Mouse (Mus musculus) stomach, embryonic 16.5 days (tissue): ENCODE results near the gene Saxo1. TPM values are rescaled to one million over a fixed set of nuclear protein-coding genes. Genes with fewer than 3 reads are reported as not detected.

Experiments
- ATAC-seq: fragments of 200-750 bp; cut with Nextera tagmentation; 2 replicates; pipeline ENCODE4 v1.8.0; 2017; ENCODE audit warnings: moderate number of reproducible peaks, moderate TSS enrichment; ENCODE audit not compliant: insufficient read depth, low FRiP score
- H3K27ac ChIP-seq: fragments of 300-500 bp; sonication (generic); 2 replicates; pipeline ENCODE4 v1.5.1; 2014; ENCODE audit warnings: low read length
- H3K27me3 ChIP-seq: fragments of 300-500 bp; sonication (generic); 2 replicates; pipeline ENCODE4 v1.6.1; 2014; ENCODE audit warnings: low read length, control low read depth, mixed read lengths; ENCODE audit not compliant: control insufficient read depth, insufficient read depth
- H3K36me3 ChIP-seq: fragments of 300-500 bp; sonication (generic); 2 replicates; pipeline ENCODE4 v1.6.1; 2014; ENCODE audit warnings: low read length; ENCODE audit not compliant: control insufficient read depth, insufficient read depth
- H3K4me1 ChIP-seq: fragments of 300-500 bp; sonication (generic); 2 replicates; pipeline ENCODE4 v1.6.1; 2014; ENCODE audit warnings: low read length, control low read depth, mixed read lengths; ENCODE audit not compliant: control insufficient read depth, insufficient read depth
- H3K4me2 ChIP-seq: fragments of 300-500 bp; sonication (generic); 2 replicates; pipeline ENCODE4 v1.6.1; 2014; ENCODE audit warnings: low read depth, low read length, mixed read lengths
- H3K4me3 ChIP-seq: fragments of 300-500 bp; sonication (generic); replicated peaks from 2 replicates; pipeline ENCODE4 v1.5.1; 2014; ENCODE audit warnings: mild to moderate bottlenecking, low read length
- H3K9ac ChIP-seq: fragments of 300-500 bp; sonication (generic); 2 replicates; pipeline ENCODE4 v1.6.1; 2014; ENCODE audit warnings: low read length
- H3K9me3 ChIP-seq: fragments of 300-500 bp; sonication (generic); replicated peaks from 2 replicates; pipeline ENCODE4 v1.6.1; 2016; ENCODE audit warnings: low read length, control low read depth; ENCODE audit not compliant: control insufficient read depth
- WGBS: fragments of 180-500 bp; shearing (Covaris S2); extraction: QIAGEN DNeasy Blood & Tissue Kit; methylation state at CpG from one replicate; pipeline ENCODE4 v1.1.7; 2014; 5-methylcytosine and 5-hydroxymethylcytosine counted together
- polyA plus RNA-seq: library from polyadenylated mRNA; unstranded; fragments of >200 nt; fragmentation: Nextera tagmentation; extraction: Ambion mirVana; gene quantifications from 2 replicates; pipeline ENCODE4 v1.2.1, GENCODE M21; 2015

Saxo1 gene
- polyA plus RNA-seq, 1 experiment from 2014 or later, result 0.13 TPM

GRCm38 (mm10) chr4:86504656-86505055 lies 53.5 kb downstream of the Saxo1 start:
- H3K4me2 ChIP-seq, result no peak overlapping the region
- no peak for ATAC-seq
- WGBS, result 57% methylated on average over 6 of the region's 6 CpGs
- H3K9me3 ChIP-seq, result no peaks in the 10 kb centered on the region
- H3K36me3 ChIP-seq, result no peaks in the 10 kb centered on the region
- H3K4me3 ChIP-seq, result no peak overlapping the region
- H3K9ac ChIP-seq, result no peak overlapping the region
- H3K27ac ChIP-seq, result no peak overlapping the region
- H3K27me3 ChIP-seq, result no peaks in the 10 kb centered on the region
- H3K4me1 ChIP-seq, result no peaks in the 10 kb centered on the region

DNA sequence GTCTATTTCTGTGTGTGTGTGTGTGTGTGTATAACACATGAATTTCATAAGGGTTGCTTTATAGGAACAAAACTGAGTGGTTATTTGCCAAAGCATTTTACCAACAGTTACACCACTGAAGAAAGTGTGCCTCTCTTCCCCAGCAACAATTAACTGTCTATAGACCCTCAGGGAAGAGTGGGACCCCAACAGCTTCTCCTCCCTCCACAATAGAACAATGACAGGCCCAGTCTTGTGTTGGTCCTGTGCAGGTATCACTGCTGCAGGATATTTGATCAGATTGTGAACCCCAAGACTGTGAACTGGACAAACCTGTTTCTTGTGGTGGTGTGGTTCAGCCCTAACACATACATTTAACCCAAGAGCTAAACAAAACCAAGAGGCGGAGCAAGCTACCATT lies 58.6 kb downstream of the Saxo1 start:
- H3K9me3 ChIP-seq, result no peaks in the 10 kb centered on the region
- H3K4me3 ChIP-seq, result no peak overlapping the region
- no peak overlapping the region for H3K4me2 ChIP-seq
- H3K4me1 ChIP-seq, result no peaks in the 10 kb centered on the region
- ATAC-seq, result no peak
- H3K27me3 ChIP-seq, result no peaks in the 10 kb centered on the region
- no peak overlapping the region for H3K27ac ChIP-seq
- WGBS, result 96% methylated on average over 1 of the region's 1 CpGs
- H3K36me3 ChIP-seq, result no peaks in the 10 kb centered on the region
- no peak overlapping the region for H3K9ac ChIP-seq

DNA sequence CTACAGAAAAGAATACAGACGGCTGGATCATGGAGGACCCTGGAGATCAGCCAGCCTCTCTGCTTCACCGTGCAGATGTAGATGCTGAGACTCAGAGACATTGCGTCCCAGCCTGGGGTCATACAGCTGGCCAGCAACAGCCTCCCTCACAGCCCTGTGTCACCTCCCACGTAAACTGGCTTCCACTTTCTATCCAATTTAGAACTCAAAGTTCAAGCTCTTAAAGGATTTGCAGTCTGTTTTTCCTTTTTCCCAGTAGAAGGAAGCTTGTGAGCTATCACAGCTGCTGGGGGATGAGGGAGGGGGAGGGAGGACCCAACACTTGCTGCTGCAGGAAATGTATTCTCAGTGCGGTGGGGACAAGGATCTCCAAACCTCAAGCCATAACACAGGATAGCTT lies 59.4 kb downstream of the Saxo1 start:
- H3K9me3 ChIP-seq, result no peaks in the 10 kb centered on the region
- H3K4me3 ChIP-seq, result no peak overlapping the region
- no peaks in the 10 kb centered on the region for H3K27me3 ChIP-seq
- WGBS, result 31% methylated on average over 5 of the region's 5 CpGs
- H3K36me3 ChIP-seq, result no peaks in the 10 kb centered on the region
- H3K27ac ChIP-seq, result no peak overlapping the region
- H3K9ac ChIP-seq, result no peak overlapping the region
- ATAC-seq, result peak; percentile 91
- no peak overlapping the region for H3K4me2 ChIP-seq
- no peaks in the 10 kb centered on the region for H3K4me1 ChIP-seq

- WGBS, result 74% methylated on average over 5 of the region's 5 CpGs
- H3K4me2 ChIP-seq, result no peak overlapping the region
- peak; percentile 60; the same call in 1 of the 2 replicates for ATAC-seq
- H3K9me3 ChIP-seq, result no peaks in the 10 kb centered on the region
- no peaks in the 10 kb centered on the region for H3K27me3 ChIP-seq
- no peaks in the 10 kb centered on the region for H3K36me3 ChIP-seq
- no peak overlapping the region for H3K4me3 ChIP-seq
- no peak overlapping the region for H3K27ac ChIP-seq
- H3K9ac ChIP-seq, result no peak overlapping the region
- H3K4me1 ChIP-seq, result no peaks in the 10 kb centered on the region
Measured at GRCm38 (mm10) chr4:86489128-86489527, 69.0 kb downstream of the Saxo1 start.

DNA sequence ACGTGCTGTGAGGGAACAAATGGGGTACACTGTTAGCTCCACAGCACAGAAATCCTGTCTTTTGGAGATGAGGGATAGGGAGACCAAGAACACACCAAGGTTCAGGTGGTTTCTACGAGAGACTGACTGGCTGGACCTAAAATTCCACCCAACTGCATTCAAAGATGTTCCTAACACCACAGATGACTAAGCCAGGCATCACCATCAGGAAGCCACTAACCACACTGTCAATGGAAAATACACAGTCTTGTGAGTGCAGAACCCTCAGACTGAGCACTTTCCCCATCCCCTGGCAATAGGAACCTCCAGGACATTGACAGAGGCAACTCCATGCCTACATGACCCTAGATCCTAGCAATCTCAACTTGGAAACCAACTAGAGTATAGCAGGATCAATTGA lies 71.2 kb downstream of the Saxo1 start:
- no peaks in the 10 kb centered on the region for H3K4me1 ChIP-seq
- WGBS, result 95% methylated on average over 2 of the region's 2 CpGs
- no peak for ATAC-seq

DNA sequence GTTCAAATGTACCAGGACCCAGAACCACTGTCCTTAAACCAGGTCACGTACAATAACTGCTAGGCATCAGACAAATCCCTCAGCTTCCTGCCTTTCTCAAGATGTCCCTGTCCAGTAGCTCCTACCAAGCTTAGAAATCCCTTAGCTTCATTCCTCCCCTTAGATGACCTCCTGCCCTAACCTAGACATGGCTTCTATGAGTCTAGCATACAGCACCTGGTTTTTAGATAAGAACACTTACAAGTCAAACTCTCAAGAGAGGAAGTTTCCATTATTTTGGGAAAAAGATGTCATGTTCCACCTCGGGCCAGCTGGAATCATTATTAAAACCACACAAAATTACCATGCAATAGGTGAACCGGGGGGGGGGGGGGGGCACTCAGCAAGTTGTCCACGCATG lies 71.6 kb downstream of the Saxo1 start:
- Histone ChIP-seq H3K4me1 (no peaks in the 10 kb centered on the region), H3K4me2 (no peak overlapping the region), H3K9me3 (no peaks in the 10 kb centered on the region), H3K27ac (no peak overlapping the region), H3K9ac (no peak overlapping the region), H3K27me3 (no peaks in the 10 kb centered on the region), H3K4me3 (no peak overlapping the region), H3K36me3 (no peaks in the 10 kb centered on the region)
- WGBS, result 84% methylated on average over 4 of the region's 4 CpGs
- no peak for ATAC-seq

More for the DNA sequence above, 71.2 kb downstream of the Saxo1 start:
- Histone ChIP-seq H3K9me3 (no peaks in the 10 kb centered on the region), H3K4me2 (no peak overlapping the region), H3K9ac (no peak overlapping the region), H3K27ac (no peak overlapping the region), H3K27me3 (no peaks in the 10 kb centered on the region), H3K36me3 (no peaks in the 10 kb centered on the region), H3K4me3 (no peak overlapping the region)

- Histone ChIP-seq H3K4me1 (no peaks in the 10 kb centered on the region), H3K27me3 (no peaks in the 10 kb centered on the region), H3K27ac (no peak overlapping the region), H3K36me3 (no peaks in the 10 kb centered on the region), H3K4me2 (no peak overlapping the region), H3K9me3 (no peaks in the 10 kb centered on the region), H3K4me3 (no peak overlapping the region), H3K9ac (no peak overlapping the region)
- no peak for ATAC-seq
- WGBS, result 39% methylated on average over 6 of the region's 6 CpGs
Measured at GRCm38 (mm10) chr4:86485052-86485451, 73.1 kb downstream of the Saxo1 start.

- no peaks in the 10 kb centered on the region for H3K4me1 ChIP-seq
- H3K9me3 ChIP-seq, result no peaks in the 10 kb centered on the region
- H3K27me3 ChIP-seq, result no peaks in the 10 kb centered on the region
- ATAC-seq, result no peak
- H3K36me3 ChIP-seq, result no peaks in the 10 kb centered on the region
- no peak overlapping the region for H3K27ac ChIP-seq
- H3K4me2 ChIP-seq, result no peak overlapping the region
- 60% methylated on average over 8 of the region's 8 CpGs for WGBS
- H3K4me3 ChIP-seq, result no peak overlapping the region
- H3K9ac ChIP-seq, result no peak overlapping the region
Measured at GRCm38 (mm10) chr4:86483686-86484085, 74.4 kb downstream of the Saxo1 start.

GRCm38 (mm10) chr4:86483013-86483615 lies 75.0 kb downstream of the Saxo1 start:
- H3K27ac ChIP-seq, result no peak overlapping the region
- H3K4me1 ChIP-seq, result no peaks in the 10 kb centered on the region
- H3K27me3 ChIP-seq, result no peaks in the 10 kb centered on the region
- 86% methylated on average over 6 of the region's 6 CpGs for WGBS
- no peaks in the 10 kb centered on the region for H3K9me3 ChIP-seq
- H3K4me3 ChIP-seq, result no peak overlapping the region
- H3K9ac ChIP-seq, result no peak overlapping the region
- no peak for ATAC-seq
- H3K36me3 ChIP-seq, result no peaks in the 10 kb centered on the region
- no peak overlapping the region for H3K4me2 ChIP-seq
